Mouse (Mus musculus) MEL (cell line): ENCODE measurements around the gene Rabl6. TPM values are rescaled to one million over a fixed set of nuclear protein-coding genes. Genes with fewer than 3 reads are reported as not detected.

Source experiments
- DNase-seq: peaks from one replicate; pipeline ENCODE4 v3.0.0; 2011; ENCODE audit warnings: low read depth, low spot score
- H3K27ac ChIP-seq: 2 replicates; pipeline ENCODE4 v1.5.1; 2012; ENCODE audit warnings: low read depth, mild to moderate bottlenecking, control low read depth, low read length, moderate library complexity; ENCODE audit not compliant: control insufficient read depth
- H3K27me3 ChIP-seq, 2 experiments: fragments of 150-350 bp in 1 of 2; sonication (generic) in 1 of 2; 2 replicates each; pipeline ENCODE4 v1.6.1; 2012; ENCODE audit warnings: low read length in 2 of 2, mild to moderate bottlenecking in 2 of 2, improper control_type of control experiment in 1 of 2, moderate library complexity in 1 of 2; ENCODE audit not compliant: insufficient read depth in 2 of 2, control insufficient read depth in 1 of 2
- H3K36me3 ChIP-seq, 2 experiments: 2 replicates each; pipeline ENCODE4 v1.6.1; 2012 to 2014; ENCODE audit warnings: low read length in 2 of 2, improper control_type of control experiment in 1 of 2, inconsistent platforms in 1 of 2, mild to moderate bottlenecking in 1 of 2; ENCODE audit not compliant: insufficient read depth in 2 of 2, control insufficient read depth in 1 of 2
- H3K4me1 ChIP-seq, 2 experiments: fragments of 150-350 bp in 1 of 2; sonication (generic) in 1 of 2; 2 replicates each; pipeline ENCODE4 v1.6.1; 2012; ENCODE audit warnings: low read length in 2 of 2, improper control_type of control experiment in 1 of 2, mild to moderate bottlenecking in 1 of 2; ENCODE audit not compliant: insufficient read depth in 2 of 2, control insufficient read depth in 1 of 2
- H3K4me3 ChIP-seq, 2 experiments: fragments of 150-350 bp in 1 of 2; sonication (generic) in 1 of 2; 2 replicates each; pipeline ENCODE4 v1.5.1; 2012; ENCODE audit warnings: low read depth in 2 of 2, low read length in 2 of 2, mild to moderate bottlenecking in 2 of 2, moderate library complexity in 2 of 2, control low read depth in 1 of 2, improper control_type of control experiment in 1 of 2; ENCODE audit not compliant: control insufficient read depth in 1 of 2, insufficient read depth in 1 of 2
- H3K79me2 ChIP-seq: 2 replicates; pipeline ENCODE4 v1.6.1; 2012; ENCODE audit warnings: mild to moderate bottlenecking, low read length, moderate library complexity; ENCODE audit not compliant: control insufficient read depth, poor library complexity, insufficient read depth
- H3K9ac ChIP-seq: 2 replicates; pipeline ENCODE4 v1.6.1; 2012; ENCODE audit warnings: low read depth, mild to moderate bottlenecking, control low read depth, low read length, moderate library complexity; ENCODE audit not compliant: control insufficient read depth, poor library complexity, severe bottlenecking
- H3K9me3 ChIP-seq: fragments of 150-350 bp; sonication (generic); replicated peaks from 2 replicates; pipeline ENCODE4 v1.6.1; 2012; ENCODE audit warnings: mild to moderate bottlenecking, low read length, improper control_type of control experiment, moderate library complexity; ENCODE audit not compliant: insufficient read depth
- CTCF ChIP-seq, 3 experiments: IDR thresholded peaks in 2 of 3; conservative IDR thresholded peaks in 1 of 3; 2 replicates each; pipeline ENCODE4 v1.5.1; 2011 to 2012; ENCODE audit warnings: low read length in 3 of 3, low read depth in 2 of 3, mild to moderate bottlenecking in 2 of 3, improper control_type of control experiment in 1 of 3, inconsistent platforms in 1 of 3, mixed read lengths in 1 of 3, moderate library complexity in 1 of 3; ENCODE audit not compliant: control insufficient read depth in 1 of 3, insufficient read depth in 1 of 3, poor library complexity in 1 of 3, severe bottlenecking in 1 of 3
- ELF1 ChIP-seq: IDR thresholded peaks from 2 replicates; pipeline ENCODE4 v1.6.1; 2014; ENCODE audit warnings: low read depth, mild to moderate bottlenecking, inconsistent platforms, low read length, improper control_type of control experiment, moderate library complexity
- EP300 ChIP-seq, 2 experiments: IDR thresholded peaks; 2 replicates each; pipeline ENCODE4 v1.6.1; 2011; ENCODE audit warnings: improper control_type of control experiment in 2 of 2, low read length in 2 of 2, low read depth in 1 of 2, mild to moderate bottlenecking in 1 of 2
- GATA1 ChIP-seq: IDR thresholded peaks from 2 replicates; pipeline ENCODE4 v1.6.1; 2011; ENCODE audit warnings: low read depth, low read length, improper control_type of control experiment
- HCFC1 ChIP-seq: IDR thresholded peaks from 2 replicates; pipeline ENCODE4 v1.6.1; 2012; ENCODE audit warnings: low read depth, mild to moderate bottlenecking, inconsistent platforms, low read length, improper control_type of control experiment, moderate library complexity
- JUND ChIP-seq: IDR thresholded peaks from 2 replicates; pipeline ENCODE4 v1.6.1; 2011; ENCODE audit warnings: low read depth, mild to moderate bottlenecking, improper control_type of control experiment, low read length
- KAT2A ChIP-seq: conservative IDR thresholded peaks from 2 replicates; pipeline ENCODE4 v1.6.1; 2012; ENCODE audit warnings: low read depth, low read length, improper control_type of control experiment, inconsistent platforms
- MAFK ChIP-seq: IDR thresholded peaks from 2 replicates; pipeline ENCODE4 v1.6.1; 2011; ENCODE audit warnings: low read depth, mild to moderate bottlenecking, low read length, improper control_type of control experiment, borderline replicate concordance
- MAX ChIP-seq: IDR thresholded peaks from 2 replicates; pipeline ENCODE4 v1.6.1; 2011; ENCODE audit warnings: low read length, improper control_type of control experiment
- MEF2A ChIP-seq: IDR thresholded peaks from 2 replicates; pipeline ENCODE4 v1.6.1; 2014; ENCODE audit warnings: low read depth, mild to moderate bottlenecking, inconsistent platforms, low read length, improper control_type of control experiment; ENCODE audit not compliant: poor library complexity, insufficient replicate concordance, severe bottlenecking; ENCODE audit errors: extremely low read depth
- MXI1 ChIP-seq: IDR thresholded peaks from 2 replicates; pipeline ENCODE4 v1.6.1; 2011; ENCODE audit warnings: mild to moderate bottlenecking, low read depth, low read length, improper control_type of control experiment
- MYC ChIP-seq: IDR thresholded peaks from 2 replicates; pipeline ENCODE4 v1.6.1; 2011; ENCODE audit warnings: low read depth, mild to moderate bottlenecking, low read length, improper control_type of control experiment, moderate library complexity
- NELFE ChIP-seq: IDR thresholded peaks from 2 replicates; pipeline ENCODE4 v1.6.1; 2011; ENCODE audit warnings: low read depth, low read length, improper control_type of control experiment
- POLR2A ChIP-seq, 2 experiments: IDR thresholded peaks; 2 replicates each; pipeline ENCODE4 v1.6.1; 2011 to 2012; ENCODE audit warnings: low read length in 2 of 2, mild to moderate bottlenecking in 2 of 2, control low read depth in 1 of 2, improper control_type of control experiment in 1 of 2, low read depth in 1 of 2, moderate library complexity in 1 of 2; ENCODE audit not compliant: control insufficient read depth in 1 of 2, insufficient read depth in 1 of 2, poor library complexity in 1 of 2
- RAD21 ChIP-seq: IDR thresholded peaks from 2 replicates; pipeline ENCODE4 v1.6.1; 2011; ENCODE audit warnings: mild to moderate bottlenecking, low read depth, low read length, improper control_type of control experiment
- RCOR1 ChIP-seq: IDR thresholded peaks from 2 replicates; pipeline ENCODE4 v1.6.1; 2012; ENCODE audit warnings: low read depth, mild to moderate bottlenecking, inconsistent platforms, low read length, improper control_type of control experiment
- SIN3A ChIP-seq: IDR thresholded peaks from 2 replicates; pipeline ENCODE4 v1.6.1; 2012; ENCODE audit warnings: low read length, improper control_type of control experiment, inconsistent platforms
- SMC3 ChIP-seq: IDR thresholded peaks from 2 replicates; pipeline ENCODE4 v1.6.1; 2011; ENCODE audit warnings: low read depth, low read length, improper control_type of control experiment
- TAL1 ChIP-seq: IDR thresholded peaks from 2 replicates; pipeline ENCODE4 v1.6.1; 2012; ENCODE audit warnings: mild to moderate bottlenecking, inconsistent platforms, low read length, moderate library complexity, mixed read lengths
- TBP ChIP-seq: IDR thresholded peaks from 2 replicates; pipeline ENCODE4 v1.8.0; 2011; ENCODE audit warnings: low read depth, low read length, improper control_type of control experiment
- USF2 ChIP-seq, 2 experiments: IDR thresholded peaks; 2 replicates each; pipeline ENCODE4 v1.6.1; 2011 to 2012; ENCODE audit warnings: improper control_type of control experiment in 2 of 2, low read length in 2 of 2, borderline replicate concordance in 1 of 2, inconsistent platforms in 1 of 2, low read depth in 1 of 2, mild to moderate bottlenecking in 1 of 2; ENCODE audit not compliant: insufficient read depth in 1 of 2
- ZKSCAN1 ChIP-seq: IDR thresholded peaks from 2 replicates; pipeline ENCODE4 v1.6.1; 2012; ENCODE audit warnings: low read depth, mild to moderate bottlenecking, inconsistent platforms, low read length, improper control_type of control experiment, moderate library complexity
- ZMIZ1 ChIP-seq: IDR thresholded peaks from 2 replicates; pipeline ENCODE4 v1.6.1; 2012; ENCODE audit warnings: low read depth, mild to moderate bottlenecking, inconsistent platforms, low read length, improper control_type of control experiment, moderate library complexity
- polyA plus RNA-seq, 2 experiments: library from polyadenylated mRNA; stranded (reverse) in 1 of 2; unstranded in 1 of 2; fragments of >175 nt in 1 of 2; fragments of >200 nt in 1 of 2; gene quantifications; 2 replicates each; pipeline versions ENCODE4 v1.2.1 to v1.2.4; 2012; ENCODE audit warnings: low replicate concordance in 2 of 2, low read depth in 1 of 2; ENCODE audit not compliant: insufficient read length in 2 of 2, insufficient read depth in 1 of 2, missing spikeins in 1 of 2
- total RNA-seq: library from RNA; depleted of rRNA; stranded (reverse); fragments of 300-350 nt; gene quantifications from 2 replicates; pipeline ENCODE4 v1.2.3, GENCODE M21; 2012

Gene Rabl6
- total and polyA plus RNA-seq, 3 experiments: 76.9 to 104 (median 84.7) TPM

- H3K27me3 ChIP-seq: no peaks in the 10 kb centered on the region
- no peak overlapping the region for H3K4me3 ChIP-seq
- peaks cover 3 to 7% of the 10 kb centered on the region in 2 experiments for H3K36me3 ChIP-seq
- no peak overlapping the region for H3K9ac ChIP-seq
- H3K4me1 ChIP-seq: peaks cover 0 to 10% of the 10 kb centered on the region in 2 experiments; a peak in 2 of 4 replicates
- DNase-seq: peak; percentile 79
- H3K9me3 ChIP-seq: no peaks in the 10 kb centered on the region
- H3K79me2 ChIP-seq: no peaks in the 10 kb centered on the region
- no peak overlapping the region; the same call in 1 of the 2 replicates for H3K27ac ChIP-seq
- TF ChIP-seq TBP (no peak), SIN3A (peak; percentile 48; the same call in 1 of the 2 replicates), ELF1 (0 out of 2 replicates have a peak, but pooled peaks have one; percentile 16), RCOR1 (no peak), POLR2A (IDR thresholded peaks at IDR 0.05; ENCODE audit: control insufficient read depth in 1 of 2, insufficient read depth in 1 of 2, low read depth in 1 of 2, low read length in 2 of 2, poor library complexity in 1 of 2) (peak in 1 of 2 experiments; percentile 39; a peak in 2 of 4 replicates)
Measured at GRCm38 (mm10) chr2:25582466-25583119, 25.7 kb downstream of the Rabl6 start.

- peak overlapping the region; percentile 27 for H3K27ac ChIP-seq
- H3K4me3 ChIP-seq: 0 out of 4 replicates have a peak overlapping the region, but pooled peaks of 1 of the 2 experiments have one; percentile 26
- peak overlapping the region; percentile 47 for H3K9ac ChIP-seq
- H3K4me1 ChIP-seq: peaks cover 0 to 10% of the 10 kb centered on the region in 2 experiments; a peak in 2 of 4 replicates
- H3K9me3 ChIP-seq: no peaks in the 10 kb centered on the region
- no peak for TF ChIP-seq MYC
- TF ChIP-seq CTCF (IDR thresholded peaks at IDR 0.05 in 2 of 3, conservative IDR thresholded peaks at IDR 0.05 in 1 of 3; ENCODE audit: control insufficient read depth in 1 of 3, insufficient read depth in 1 of 3, low read depth in 2 of 3, low read length in 3 of 3, poor library complexity in 1 of 3, severe bottlenecking in 1 of 3): no peak
- no peak for TF ChIP-seq KAT2A
- TF ChIP-seq NELFE: 0 out of 2 replicates have a peak, but pooled peaks have one; percentile 23
- no peak for TF ChIP-seq EP300 (IDR thresholded peaks at IDR 0.05; ENCODE audit: low read depth in 1 of 2, low read length in 2 of 2)
- H3K36me3 ChIP-seq: peaks cover 3 to 7% of the 10 kb centered on the region in 2 experiments
- DNase-seq: no peak
- no peaks in the 10 kb centered on the region for H3K79me2 ChIP-seq
- no peaks in the 10 kb centered on the region for H3K27me3 ChIP-seq
Measured at GRCm38 (mm10) chr2:25581901-25582301, 26.4 kb downstream of the Rabl6 start.

- peak; percentile 84 for DNase-seq
- no peak for TF ChIP-seq MEF2A
- TF ChIP-seq POLR2A (IDR thresholded peaks at IDR 0.05; ENCODE audit: control insufficient read depth in 1 of 2, insufficient read depth in 1 of 2, low read depth in 1 of 2, low read length in 2 of 2, poor library complexity in 1 of 2): no peak
- no peak for TF ChIP-seq MAFK
- TF ChIP-seq JUND: no peak
- TF ChIP-seq ZMIZ1: peak; percentile 23; the same call in 1 of the 2 replicates
- TF ChIP-seq RAD21: peak; percentile 28
- no peak for TF ChIP-seq ZKSCAN1
- peak; percentile 14; the same call in 1 of the 2 replicates for TF ChIP-seq SMC3
- TF ChIP-seq HCFC1: peak; percentile 66
- TF ChIP-seq SIN3A: peak; percentile 68; the same call in 1 of the 2 replicates
- no peak for TF ChIP-seq KAT2A
- no peak for TF ChIP-seq TAL1
- no peak for TF ChIP-seq USF2 (IDR thresholded peaks at IDR 0.05; ENCODE audit: borderline replicate concordance in 1 of 2, insufficient read depth in 1 of 2, low read depth in 1 of 2, low read length in 2 of 2)
- TF ChIP-seq MAX: no peak
- no peak for TF ChIP-seq GATA1
- 0 out of 2 replicates have a peak, but pooled peaks have one; percentile 24 for TF ChIP-seq MXI1
Measured at GRCm38 (mm10) chr2:25581294-25581864, 26.9 kb downstream of the Rabl6 start, which contains the start of gene Ajm1. Gene Ajm1 (minus strand): TSS chr2:25581757.

More at GRCm38 (mm10) chr2:25581294-25581864, 26.9 kb downstream of the Rabl6 start, which contains the start of gene Ajm1:
- Histone ChIP-seq H3K4me1 (peaks cover 0 to 10% of the 10 kb centered on the region in 2 experiments; a peak in 2 of 4 replicates), H3K4me3 (peak within 1 kb of the TSS; percentile 44 to 55), H3K36me3 (peaks cover 3 to 7% of the 10 kb centered on the region in 2 experiments), H3K9ac (peak within 1 kb of the TSS; percentile 47), H3K27ac (peak within 1 kb of the TSS; percentile 27), H3K27me3 (no peaks in the 10 kb centered on the region), H3K79me2 (no peaks in the 10 kb centered on the region), H3K9me3 (no peaks in the 10 kb centered on the region)
